Mouse (Mus musculus) intestine, embryonic 14.5 days (tissue): ENCODE results near the gene Clasrp. TPM values are rescaled to one million over a fixed set of nuclear protein-coding genes. Genes with fewer than 3 reads are reported as not detected.

Source experiments
- ATAC-seq: fragments of 200-750 bp; cut with Nextera tagmentation; replicated peaks from 2 replicates; pipeline ENCODE4 v1.8.0; 2017; ENCODE audit warnings: low read depth, moderate number of reproducible peaks, moderate TSS enrichment, moderate library complexity; ENCODE audit not compliant: low FRiP score, low TSS enrichment
- DNase-seq: peaks from one replicate; pipeline ENCODE4 v3.0.0-alpha.2; 2018; ENCODE audit warnings: low spot score
- H3K27ac ChIP-seq: fragments of 300-500 bp; sonication (generic); 2 replicates; pipeline ENCODE4 v1.5.1; 2014; ENCODE audit warnings: low read depth, mild to moderate bottlenecking, control low read depth
- H3K27me3 ChIP-seq: fragments of 300-500 bp; sonication (generic); replicated peaks from 2 replicates; pipeline ENCODE4 v1.6.1; 2014; ENCODE audit warnings: low read length, control low read depth; ENCODE audit not compliant: control insufficient read depth, insufficient read depth
- H3K36me3 ChIP-seq: fragments of 300-500 bp; sonication (generic); 2 replicates; pipeline ENCODE4 v1.6.1; 2014; ENCODE audit warnings: low read length, control low read depth; ENCODE audit not compliant: control insufficient read depth, insufficient read depth
- H3K4me1 ChIP-seq: fragments of 300-500 bp; sonication (generic); replicated peaks from 2 replicates; pipeline ENCODE4 v1.6.1; 2014; ENCODE audit warnings: low read length, control low read depth, mixed read lengths; ENCODE audit not compliant: control insufficient read depth, insufficient read depth
- H3K4me2 ChIP-seq: fragments of 300-500 bp; sonication (generic); 2 replicates; pipeline ENCODE4 v1.6.1; 2014; ENCODE audit warnings: low read length
- H3K4me3 ChIP-seq: fragments of 300-500 bp; sonication (generic); 2 replicates; pipeline ENCODE4 v1.5.1; 2014; ENCODE audit warnings: low read depth, low read length, control low read depth, mixed read lengths
- H3K9ac ChIP-seq: fragments of 300-500 bp; sonication (generic); 2 replicates; pipeline ENCODE4 v1.6.1; 2014; ENCODE audit warnings: mild to moderate bottlenecking, low read length
- H3K9me3 ChIP-seq: fragments of 300-500 bp; sonication (generic); 2 replicates; pipeline ENCODE4 v1.6.1; 2016; ENCODE audit warnings: low read length, control low read depth; ENCODE audit not compliant: control insufficient read depth
- WGBS: fragments of 180-500 bp; shearing (Covaris S2); extraction: QIAGEN DNeasy Blood & Tissue Kit; methylation state at CpG from one replicate; pipeline ENCODE4 v1.1.7; 2014; 5-methylcytosine and 5-hydroxymethylcytosine counted together
- polyA plus RNA-seq: library from polyadenylated mRNA; unstranded; fragments of >200 nt; fragmentation: Nextera tagmentation; extraction: Ambion mirVana; gene quantifications from 2 replicates; pipeline ENCODE4 v1.2.1, GENCODE M21; 2014

Clasrp gene
- polyA plus RNA-seq, 1 experiment from 2014 or later, result 46.4 TPM

GRCm38 (mm10) chr7:19563884-19564283 lies 40.4 kb downstream of the Clasrp start:
- DNase-seq (no peak), ATAC-seq (no peak)
- no peak overlapping the region for H3K9ac ChIP-seq
- H3K4me3 ChIP-seq, result no peak overlapping the region
- 83% methylated on average over 3 of the region's 3 CpGs for WGBS
- peaks cover 6% of the 10 kb centered on the region; the same call in 1 of the 2 replicates for H3K9me3 ChIP-seq
- H3K4me2 ChIP-seq, result no peak overlapping the region
- H3K27me3 ChIP-seq, result no peaks in the 10 kb centered on the region
- peaks cover 33% of the 10 kb centered on the region for H3K36me3 ChIP-seq
- no peak overlapping the region for H3K27ac ChIP-seq
- peaks cover 26% of the 10 kb centered on the region for H3K4me1 ChIP-seq

- H3K9ac ChIP-seq, result peak within 1 kb of the TSS; percentile 92
- peak within 1 kb of the TSS; percentile 85 for H3K4me3 ChIP-seq
- DNase-seq (no peak), ATAC-seq (0 out of 2 replicates have a peak, but pooled peaks have one; percentile 21)
- H3K27ac ChIP-seq, result peak within 1 kb of the TSS; percentile 89
- H3K36me3 ChIP-seq, result peaks cover 31% of the 10 kb centered on the region
- H3K9me3 ChIP-seq, result peaks cover 6% of the 10 kb centered on the region; the same call in 1 of the 2 replicates
- peak within 1 kb of the TSS; percentile 98 for H3K4me2 ChIP-seq
- H3K4me1 ChIP-seq, result peaks cover 30% of the 10 kb centered on the region
- no peaks in the 10 kb centered on the region for H3K27me3 ChIP-seq
- 2% methylated on average over 19 of the region's 19 CpGs for WGBS
These were observed 41.5 kb downstream of the Clasrp start, which contains the start of gene Ppp1r37 for GRCm38 (mm10) chr7:19562643-19563410. Gene Ppp1r37 (minus strand): TSS chr7:19563076.

- ATAC-seq (peak; percentile 84), DNase-seq (peak; percentile 98)
- H3K4me2 ChIP-seq, result peak overlapping the region; percentile 98
- H3K4me3 ChIP-seq, result peak overlapping the region; percentile 85
- peak overlapping the region; percentile 92 for H3K9ac ChIP-seq
- peaks cover 30% of the 10 kb centered on the region for H3K4me1 ChIP-seq
- no peaks in the 10 kb centered on the region for H3K27me3 ChIP-seq
- H3K36me3 ChIP-seq, result peaks cover 26% of the 10 kb centered on the region
- peaks cover 6% of the 10 kb centered on the region; the same call in 1 of the 2 replicates for H3K9me3 ChIP-seq
- peak overlapping the region; percentile 89 for H3K27ac ChIP-seq
- under 1% methylated on average over 102 of the region's 102 CpGs for WGBS
These were observed 42.3 kb downstream of the Clasrp start for GRCm38 (mm10) chr7:19561765-19562642.

- Histone ChIP-seq H3K9me3 (peaks cover 6% of the 10 kb centered on the region; the same call in 1 of the 2 replicates), H3K27me3 (no peaks in the 10 kb centered on the region), H3K4me2 (peak overlapping the region; percentile 98), H3K9ac (peak overlapping the region; percentile 92), H3K27ac (peak overlapping the region; percentile 89), H3K36me3 (peaks cover 22% of the 10 kb centered on the region), H3K4me3 (peak overlapping the region; percentile 85), H3K4me1 (peaks cover 30% of the 10 kb centered on the region)
- DNase-seq (no peak), ATAC-seq (no peak)
- under 1% methylated on average over 11 of the region's 11 CpGs for WGBS
These were observed 42.9 kb downstream of the Clasrp start for GRCm38 (mm10) chr7:19561431-19561764.

- Histone ChIP-seq H3K27me3 (no peaks in the 10 kb centered on the region), H3K4me3 (peak overlapping the region; percentile 85), H3K9me3 (peaks cover 6% of the 10 kb centered on the region; the same call in 1 of the 2 replicates), H3K27ac (0 out of 2 replicates have a peak overlapping the region, but pooled peaks have one; percentile 40), H3K4me1 (peaks cover 30% of the 10 kb centered on the region), H3K4me2 (peak overlapping the region; percentile 98), H3K9ac (peak overlapping the region; percentile 92), H3K36me3 (peaks cover 23% of the 10 kb centered on the region)
- DNase-seq (no peak), ATAC-seq (no peak)
- 23% methylated on average over 11 of the region's 11 CpGs for WGBS
These were observed 43.6 kb downstream of the Clasrp start for GRCm38 (mm10) chr7:19560491-19561260.

GRCm38 (mm10) chr7:19558965-19559364 lies 45.3 kb downstream of the Clasrp start:
- DNase-seq (no peak), ATAC-seq (no peak)
- H3K4me1 ChIP-seq, result peaks cover 30% of the 10 kb centered on the region
- H3K9ac ChIP-seq, result no peak overlapping the region
- H3K27ac ChIP-seq, result no peak overlapping the region
- peaks cover 18% of the 10 kb centered on the region for H3K36me3 ChIP-seq
- no peak overlapping the region for H3K4me3 ChIP-seq
- no peak overlapping the region for H3K4me2 ChIP-seq
- 41% methylated on average over 2 of the region's 2 CpGs for WGBS
- H3K27me3 ChIP-seq, result no peaks in the 10 kb centered on the region
- H3K9me3 ChIP-seq, result no peaks in the 10 kb centered on the region

GRCm38 (mm10) chr7:19557982-19558900 lies 46.0 kb downstream of the Clasrp start:
- Histone ChIP-seq H3K36me3 (peaks cover 22% of the 10 kb centered on the region), H3K4me1 (peaks cover 27% of the 10 kb centered on the region), H3K4me3 (no peak overlapping the region), H3K4me2 (no peak overlapping the region), H3K9me3 (no peaks in the 10 kb centered on the region), H3K27me3 (no peaks in the 10 kb centered on the region), H3K9ac (no peak overlapping the region), H3K27ac (no peak overlapping the region)
- ATAC-seq, result no peak
- no peak for DNase-seq
- 91% methylated on average over 6 of the region's 6 CpGs for WGBS
